Mouse (Mus musculus): ENCODE measurements around the gene Cog6.
A peak's percentile ranks its signal among the peaks of the same experiment; 100 is the strongest.

GRCm38 (mm10) chr3:52974674-52975556 lies 42.1 kb downstream of the Cog6 start:
- no peak for TF ChIP-seq EP300 (IDR thresholded peaks at IDR 0.05; ENCODE audit: low read length)
- no peak for TF ChIP-seq POLR2A (IDR thresholded peaks at IDR 0.05; ENCODE audit: low read depth, low read length)
- TF ChIP-seq IRF4 (IDR thresholded peaks at IDR 0.05; ENCODE audit: low read depth, low read length) = no peak
- TF ChIP-seq MAX (IDR thresholded peaks at IDR 0.05; ENCODE audit: low read length) = no peak
- TF ChIP-seq CTCF (conservative IDR thresholded peaks at IDR 0.05 in 1 of 2, IDR thresholded peaks at IDR 0.05 in 1 of 2; ENCODE audit: low read depth in 2 of 2, low read length in 2 of 2) = peak in 1 of 2 experiments; percentile 74; a peak in 2 of 4 replicates
- TF ChIP-seq BHLHE40 (IDR thresholded peaks at IDR 0.05; ENCODE audit: low read depth, low read length) = no peak

All from CH12.LX (cell line).